Mouse (Mus musculus) gastrocnemius, postnatal 14 days (tissue): ENCODE data around the gene Gnpda2. TPM values are rescaled to one million over a fixed set of nuclear protein-coding genes. Genes with fewer than 3 reads are reported as not detected.

Experiments
- DNase-seq: peaks from one replicate; pipeline ENCODE4 v3.0.0; 2021; ENCODE audit warnings: mixed read lengths
- intact Hi-C: fragments of 180-260 bp; cut with DNase I; formaldehyde crosslinking; loops from one replicate; pipeline ENCODE4 v1.15.1; 2025; ENCODE audit warnings: low total_unique reads
- long read RNA-seq, 2 experiments: library from polyadenylated mRNA; stranded (forward); transcript quantifications; one replicate each; pipeline ENCODE4 v2.0.0; 2021
- total RNA-seq, 2 experiments: library from RNA; stranded (reverse); gene quantifications; 2 replicates each; pipeline ENCODE4 v1.2.3; 2021

Gene Gnpda2
- 1 to 10 TPM; 6.8 to 6.9 TPM for total RNA-seq
- long read RNA-seq, experiment 1, partial matches to known transcripts: 2 of 8 reads
- long read RNA-seq, experiment 1, other reads (novel, unspliced or antisense): 1 of 8 reads
- long read RNA-seq, experiment 2, transcript Gnpda2-201 (7 exons, 1,894 nt): major isoform, 10 of 11 reads
- long read RNA-seq, experiment 2, partial matches to known transcripts: 0 of 11 reads
- long read RNA-seq, experiment 2, other reads (novel, unspliced or antisense): 0 of 11 reads

GRCm38 (mm10) chr5:69591640-69592461 is at the start of gene Gnpda2:
Gnpda2 (minus strand) TSS chr5:69592340.
- intact Hi-C loops: no loop called here
- DNase-seq: peak; percentile 84

GRCm38 (mm10) chr5:69634766-69635165 is 42.6 kb upstream of the Gnpda2 start:
- DNase-seq: no peak
- intact Hi-C loops: no loop called here

- DNase-seq: no peak
- intact Hi-C loops: no loop called here
Measured at GRCm38 (mm10) chr5:69620899-69621298, 28.8 kb upstream of the Gnpda2 start.

GRCm38 (mm10) chr5:69613209-69613796 is 21.2 kb upstream of the Gnpda2 start:
- no peak for DNase-seq
- intact Hi-C loops: no loop called here

- intact Hi-C loops: no loop called here
- no peak for DNase-seq
Measured at GRCm38 (mm10) chr5:69601027-69601426, 8.9 kb upstream of the Gnpda2 start.

- intact Hi-C loops: no loop called here
- no peak for DNase-seq
Measured at GRCm38 (mm10) chr5:69557404-69557935, 34.7 kb downstream of the Gnpda2 start.

GRCm38 (mm10) chr5:69556628-69557403 is 35.3 kb downstream of the Gnpda2 start, which contains the start of gene Guf1:
Guf1 (plus strand) TSS chr5:69556923.
- intact Hi-C loops: no loop called here
- DNase-seq: peak; percentile 92

GRCm38 (mm10) chr5:69542489-69542888 is 49.7 kb downstream of the Gnpda2 start, which contains the start of gene Yipf7:
Yipf7 (minus strand) TSS chr5:69542648.
- intact Hi-C loops: no loop called here
- peak; percentile 20 for DNase-seq

GRCm38 (mm10) chr5:69541680-69542079 is 50.5 kb downstream of the Gnpda2 start:
- DNase-seq: no peak
- intact Hi-C loops: no loop called here

- intact Hi-C loops: loop anchor here (10.0 kb wide), 1 partner anchor 1399 kb away; no protein-coding TSS in a partner anchor
- no peak for DNase-seq
Measured at GRCm38 (mm10) chr5:69523944-69524343, 68.2 kb downstream of the Gnpda2 start.

Other genes starting within 250 kb of the Gnpda2 start
- 10 to 100 TPM; 96.6 to 98.7 TPM for gene Yipf7, start 49.7 kb downstream of the Gnpda2 start, total RNA-seq
- 10 to 100 TPM; 14.8 to 17.9 TPM for gene Guf1, start 35.4 kb downstream of the Gnpda2 start, total RNA-seq